Mouse (Mus musculus) thymus, adult 18-20 months (tissue): ENCODE data around the gene Prnp.

Source experiments
- DNase-seq, 2 experiments: peaks; one replicate each; pipeline ENCODE4 v3.0.0; 2022; ENCODE audit warnings: mixed read lengths in 2 of 2

The Prnp gene

GRCm38 (mm10) chr2:131909683-131910572 is at the start of gene Prnp, which contains the start of gene Prn:
Gene Prnp, plus strand, starts transcription at chr2:131909928.
Gene Prn, plus strand, starts transcription at chr2:131909957.
- peak; percentile 80 to 83 for DNase-seq

GRCm38 (mm10) chr2:131862617-131863275 is 47.0 kb upstream of the Prnp start:
- DNase-seq, result no peak

- DNase-seq, result no peak
These were observed 46.3 kb upstream of the Prnp start for GRCm38 (mm10) chr2:131863472-131863871.

DNA sequence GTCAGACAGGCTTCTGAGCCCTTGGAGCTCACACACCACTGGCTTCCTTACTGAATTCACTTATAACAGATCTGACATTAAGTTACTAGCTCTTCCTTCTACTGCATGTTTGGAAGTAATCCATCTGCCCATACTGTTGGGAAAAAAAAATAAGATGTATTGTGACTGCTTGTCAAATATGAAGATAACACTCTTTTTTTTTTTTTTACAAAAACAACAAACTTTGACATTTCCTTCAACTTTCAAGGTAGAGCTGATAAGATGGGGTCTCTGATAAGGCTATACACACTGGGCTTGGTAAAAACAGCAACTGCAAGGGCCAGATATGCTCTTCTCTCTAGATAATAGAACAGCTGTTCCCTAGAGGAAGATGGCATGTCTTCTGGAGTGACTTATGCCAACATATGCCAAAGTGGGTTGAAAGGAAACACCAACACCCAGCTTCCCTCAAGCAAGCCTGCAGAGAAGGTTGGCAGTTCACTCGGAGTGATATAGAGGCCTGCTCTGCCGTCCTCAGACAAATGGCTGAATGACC is 45.4 kb upstream of the Prnp start:
- DNase-seq, result no peak

DNA sequence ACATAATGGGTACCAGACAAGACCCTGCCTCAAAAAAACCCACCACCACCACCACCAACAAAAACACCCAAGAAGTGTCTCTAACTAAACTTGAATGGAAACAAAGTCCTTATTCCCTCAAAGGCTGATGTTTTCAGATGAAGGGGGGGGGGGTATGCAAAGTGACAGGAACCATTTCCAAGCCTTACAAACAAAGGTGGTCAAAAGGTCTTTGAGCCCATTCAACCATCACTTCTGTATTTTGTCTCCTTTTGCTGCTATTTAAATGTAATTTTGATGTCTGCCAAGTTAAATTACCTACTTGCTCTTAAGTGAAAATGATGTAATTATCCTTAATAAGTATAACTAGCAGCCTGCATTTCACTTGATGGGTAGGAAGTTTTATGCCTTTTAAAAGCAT is 43.1 kb upstream of the Prnp start:
- DNase-seq, result no peak

- DNase-seq, result no peak
These were observed 40.7 kb upstream of the Prnp start for GRCm38 (mm10) chr2:131868983-131869382.

DNA sequence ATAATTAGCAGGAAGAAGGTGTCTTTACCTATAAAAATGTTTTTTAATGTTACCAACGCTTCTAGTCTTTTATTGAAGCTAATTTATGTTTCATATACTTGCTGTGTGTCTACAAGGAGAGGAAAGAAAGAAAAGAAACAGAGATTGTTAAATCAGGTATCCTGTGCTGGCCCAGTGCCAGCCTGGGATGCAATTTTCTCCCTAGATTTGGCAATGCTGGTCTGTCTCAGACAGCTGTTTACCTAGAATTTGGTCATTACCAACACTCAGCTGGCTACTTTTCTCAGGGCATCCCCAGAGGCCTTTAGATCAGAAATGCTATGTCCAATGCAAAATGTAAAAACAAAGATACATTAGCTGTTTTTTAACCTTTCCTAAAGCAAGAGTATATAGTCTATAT is 36.4 kb upstream of the Prnp start:
- DNase-seq, result no peak

DNA sequence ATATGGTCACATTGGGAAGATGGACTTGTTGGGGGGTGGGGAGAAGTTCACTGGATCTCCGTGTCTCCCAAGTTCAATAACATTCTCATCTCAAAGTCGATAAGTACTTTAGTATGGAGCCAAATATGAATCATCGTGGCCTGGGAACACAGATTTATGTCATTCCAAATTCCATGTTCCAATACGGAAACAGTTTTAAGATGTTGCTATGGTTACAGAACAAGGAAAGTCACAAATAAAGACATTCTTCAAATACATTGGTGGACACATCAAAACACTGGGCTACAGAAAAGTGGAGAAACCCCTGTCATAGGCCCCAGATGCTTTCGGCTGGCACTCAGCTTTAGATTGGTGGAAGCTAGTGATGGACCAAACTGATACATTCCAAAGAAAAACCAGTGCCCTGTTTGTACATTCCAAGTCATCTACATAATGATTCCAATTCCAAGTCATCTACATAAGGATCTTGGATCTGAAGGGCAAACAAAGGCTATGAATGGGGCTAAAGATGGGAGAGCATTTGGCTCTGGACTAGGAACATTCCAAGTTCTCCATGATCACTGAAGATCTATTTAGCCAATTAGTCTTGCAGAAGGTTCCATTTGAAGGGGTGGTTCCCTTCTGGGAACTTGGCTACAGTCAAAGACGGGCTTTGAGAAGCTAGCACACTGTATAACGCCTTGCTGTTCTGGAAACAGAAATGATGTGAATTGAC is 33.0 kb upstream of the Prnp start:
- DNase-seq, result no peak

DNA sequence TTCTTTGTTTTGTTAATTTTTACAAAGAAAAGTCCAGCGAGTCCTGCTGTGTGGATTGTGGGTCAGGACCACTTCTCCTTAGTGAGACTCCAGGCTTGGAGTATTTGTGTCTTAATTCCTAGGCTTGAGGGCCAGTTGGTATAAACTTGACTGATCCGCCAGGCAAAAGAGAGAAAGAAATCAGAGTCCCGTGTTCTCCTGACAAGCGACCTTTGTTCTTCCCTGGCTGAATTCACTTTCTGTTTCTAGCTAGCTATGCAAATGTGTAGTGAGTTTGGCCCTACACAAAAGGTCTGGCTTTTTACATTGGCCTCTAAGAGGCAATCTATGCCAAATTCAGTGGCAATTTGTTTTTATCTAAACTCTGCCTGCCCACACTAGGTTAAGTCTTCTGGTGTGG is 28.0 kb upstream of the Prnp start:
- no peak for DNase-seq

DNA sequence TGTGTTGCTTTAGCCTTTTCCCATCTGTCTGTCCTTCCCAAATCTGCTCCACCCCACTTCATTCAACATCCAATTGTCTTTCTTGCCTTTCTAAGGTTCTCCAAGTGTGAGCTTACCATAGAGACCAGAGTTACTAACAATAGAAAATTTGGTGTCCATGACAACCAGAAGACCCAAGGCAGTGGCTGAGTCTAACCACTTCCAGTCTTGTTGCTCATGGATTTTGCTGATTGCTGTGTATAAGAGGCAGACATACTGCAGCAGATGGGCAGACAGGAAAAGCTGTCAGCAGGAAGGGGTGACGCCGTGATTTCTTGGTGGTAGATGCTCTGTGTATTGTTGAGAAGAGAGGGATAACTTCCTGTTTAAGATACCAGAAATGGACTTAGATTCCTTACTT is 26.6 kb upstream of the Prnp start:
- no peak for DNase-seq

- peak; percentile 7 to 30 for DNase-seq
These were observed 23.1 kb upstream of the Prnp start for GRCm38 (mm10) chr2:131886503-131887160.

GRCm38 (mm10) chr2:131888233-131888632 is 21.5 kb upstream of the Prnp start:
- DNase-seq, result no peak

DNA sequence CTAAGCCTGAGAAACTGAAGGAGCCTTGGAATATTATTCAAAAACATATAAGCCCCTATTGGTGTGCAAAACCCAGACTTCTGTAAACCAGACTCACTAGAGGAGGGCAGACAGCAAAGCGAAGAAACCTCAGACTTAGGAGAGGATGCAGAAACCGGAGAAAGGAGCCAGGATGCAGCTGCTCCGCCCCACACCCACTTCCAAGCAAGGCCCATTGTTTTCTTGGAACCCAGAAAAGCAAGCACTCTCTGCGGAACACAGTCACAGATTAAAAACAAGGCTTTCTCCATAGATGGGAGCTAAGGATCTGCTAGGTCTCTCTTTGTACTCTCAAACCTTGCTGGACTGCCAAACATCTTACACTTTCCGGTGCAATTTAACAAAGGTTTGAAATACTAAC is 17.2 kb upstream of the Prnp start:
- DNase-seq, result no peak

- DNase-seq, result no peak
These were observed 14.6 kb upstream of the Prnp start for GRCm38 (mm10) chr2:131895106-131895505.

DNA sequence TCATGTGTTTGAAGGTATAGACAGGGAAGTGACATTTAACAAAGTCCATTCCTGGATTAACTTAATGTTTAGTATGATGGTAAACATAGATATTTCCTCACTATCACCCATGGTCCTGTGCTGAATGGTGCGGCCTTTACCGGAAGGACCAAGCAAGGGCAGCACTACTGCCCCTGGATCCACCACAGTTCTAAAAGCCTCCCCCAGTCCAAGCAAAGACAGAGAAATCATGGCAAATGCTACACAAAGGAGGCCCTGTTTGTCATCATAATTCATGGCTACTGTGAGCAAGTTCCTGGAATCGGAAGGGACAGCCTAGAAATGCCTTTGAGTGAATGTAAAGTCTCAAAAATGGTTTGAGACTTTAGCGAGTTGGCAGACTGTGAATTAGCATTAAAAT is 13.7 kb upstream of the Prnp start:
- no peak for DNase-seq

DNA sequence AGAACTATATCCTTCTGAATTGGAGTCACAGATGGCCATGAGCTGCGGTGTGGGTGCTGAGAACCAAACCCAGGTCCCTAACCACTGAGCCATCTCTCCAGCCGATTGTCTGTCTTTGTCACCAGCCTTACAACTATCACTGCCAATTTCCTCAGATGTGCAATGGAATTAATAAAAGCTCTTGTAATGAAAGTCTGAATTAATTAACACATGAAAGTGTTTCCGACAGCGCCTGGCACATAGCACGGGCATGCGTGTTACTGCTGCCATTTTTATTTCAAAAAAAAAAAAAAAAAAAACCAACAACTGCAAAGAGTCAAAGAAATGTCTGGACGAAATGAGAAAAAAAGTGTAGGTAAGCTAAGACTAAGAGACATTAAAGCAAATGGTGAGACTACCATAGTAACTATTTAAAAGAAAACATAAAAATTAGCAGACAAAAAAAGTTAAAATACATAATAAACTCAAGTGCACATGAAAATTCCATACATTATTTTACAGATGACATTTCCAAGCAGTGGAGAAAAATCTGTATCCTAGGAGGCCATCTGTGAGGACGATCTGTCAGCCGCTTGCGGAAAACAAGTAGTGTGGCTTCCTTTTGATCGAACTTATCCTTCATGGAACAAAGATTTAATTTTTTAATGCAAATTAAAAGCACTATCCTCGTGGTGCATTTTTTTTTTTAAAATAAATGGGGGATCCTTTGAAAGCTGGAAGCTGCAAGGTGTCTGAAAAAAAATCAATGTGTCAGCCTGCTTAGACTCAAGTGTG is 12.2 kb upstream of the Prnp start:
- DNase-seq, result no peak

- no peak for DNase-seq
These were observed 7.3 kb upstream of the Prnp start for GRCm38 (mm10) chr2:131902423-131902822.

GRCm38 (mm10) chr2:131902867-131903266 is 6.9 kb upstream of the Prnp start:
- DNase-seq, result no peak

DNA sequence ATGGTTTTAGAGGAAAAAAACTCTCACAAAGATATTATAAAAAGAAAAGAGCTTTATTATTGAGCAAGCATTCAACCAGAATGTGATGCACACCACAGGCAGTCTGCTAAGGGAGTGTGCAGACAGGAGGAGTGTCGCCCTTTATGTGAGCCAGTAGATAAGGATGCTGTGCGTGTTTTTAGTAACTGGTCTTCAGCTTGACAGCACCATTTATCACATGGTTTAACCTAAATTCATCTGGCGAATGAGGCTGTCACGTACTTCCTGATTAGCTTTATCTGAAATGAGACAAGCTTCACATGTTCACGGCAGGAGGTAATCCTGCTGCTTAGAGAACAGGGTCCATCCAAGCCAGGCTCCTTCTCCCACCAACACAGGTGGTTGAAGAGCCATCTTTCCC is 4.7 kb upstream of the Prnp start:
- no peak for DNase-seq

DNA sequence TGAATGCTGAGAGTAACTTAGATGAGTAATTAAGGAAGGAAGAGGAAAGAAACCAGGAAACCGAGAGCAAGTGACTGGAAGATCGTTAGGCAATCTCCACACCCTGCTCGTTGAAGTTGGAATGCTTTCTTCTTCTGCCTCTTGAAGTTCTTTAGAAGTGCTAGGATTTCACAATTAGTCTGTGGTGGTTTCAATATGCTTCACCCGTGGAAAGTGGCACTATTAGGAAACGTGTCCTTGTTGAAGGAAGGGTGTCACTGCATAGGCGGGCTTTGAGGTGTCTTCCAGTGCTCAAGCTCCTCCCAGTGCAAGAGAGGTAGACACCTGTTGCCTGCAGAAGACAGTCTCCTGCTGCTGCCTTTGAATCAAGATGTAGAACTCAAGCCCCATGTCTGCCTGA is 4.0 kb upstream of the Prnp start:
- no peak for DNase-seq

DNA sequence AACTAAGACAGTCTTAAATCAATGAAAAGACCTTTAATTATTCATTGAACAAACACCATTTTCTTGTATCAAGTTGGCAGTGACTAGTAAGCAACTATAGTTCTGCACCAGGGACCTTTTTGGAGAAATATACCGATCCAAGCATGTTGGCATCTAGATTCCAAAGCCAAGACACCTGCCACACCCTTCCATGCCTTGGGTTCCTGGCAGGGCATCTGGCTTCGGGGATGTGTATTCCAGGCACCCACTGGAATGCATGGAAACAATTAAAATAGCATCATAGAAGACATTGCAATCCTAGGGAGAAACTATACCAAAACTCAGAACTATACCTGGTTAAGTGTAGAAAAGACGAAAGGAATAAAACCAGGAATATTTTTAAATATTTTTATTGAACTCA is 3.5 kb upstream of the Prnp start:
- DNase-seq, result no peak

- no peak for DNase-seq
These were observed 2.9 kb upstream of the Prnp start for GRCm38 (mm10) chr2:131906846-131907245.
